ENCODE assay signal across 30 mouse cellular contexts in genomic region chr15:68626976-68627375, GRCm38 (mm10).
"Had no signal": no experiment of that assay in that cellular context is flagged by ENCODE, and none has a peak within 500 bp of the region (broad histone marks: within the 10 kb centered on the region; RNA-seq: fewer than 3 reads in every experiment).

No protein-coding gene starts in this region.

- H3K27me3 ChIP-seq: heart, embryonic 12.5 days; heart, embryonic 13.5 days; heart, embryonic 15.5 days; hindbrain, embryonic 12.5 days; hindbrain, embryonic 13.5 days; hindbrain, embryonic 15.5 days; intestine, embryonic 15.5 days had no signal

- H3K4me3 ChIP-seq: heart, adult 2 months; heart, embryonic 10.5 days; heart, embryonic 12.5 days; heart, embryonic 13.5 days; heart, embryonic 15.5 days; hindbrain, embryonic 10.5 days; hindbrain, embryonic 12.5 days; hindbrain, embryonic 13.5 days; hindbrain, embryonic 15.5 days; intestine, embryonic 15.5 days; layer of hippocampus, adult 2 months; left cerebral cortex, adult 2 months had no signal

- H3K36me3 ChIP-seq: heart, embryonic 10.5 days; heart, embryonic 12.5 days; heart, embryonic 13.5 days; heart, embryonic 15.5 days; hindbrain, embryonic 10.5 days; hindbrain, embryonic 12.5 days; hindbrain, embryonic 13.5 days; hindbrain, embryonic 15.5 days; intestine, embryonic 15.5 days had no signal

- ATAC-seq: hindbrain, embryonic 16.5 days; hindbrain, postnatal 0 days; inflammation-experienced regulatory T-cells, adult 6 months; intestine, embryonic 15.5 days; intestine, embryonic 16.5 days; intestine, postnatal 0 days had no signal

- H3K9me3 ChIP-seq: heart, embryonic 10.5 days; heart, embryonic 12.5 days; heart, embryonic 13.5 days; heart, embryonic 15.5 days; hindbrain, embryonic 10.5 days; hindbrain, embryonic 12.5 days; hindbrain, embryonic 13.5 days; hindbrain, embryonic 15.5 days; intestine, embryonic 15.5 days had no signal

- DNase-seq: heart, adult 2 months; heart, postnatal 10 days; heart, postnatal 14 days; heart, postnatal 36 days; heart, postnatal 4 days; kidney, adult 11 months; kidney, adult 18-20 months; kidney, postnatal 10 days; kidney, postnatal 25 days; layer of hippocampus, adult 9-11 months; layer of hippocampus, postnatal 36 days had no signal

- H3K4me2 ChIP-seq: heart, embryonic 11.5 days; heart, embryonic 12.5 days; heart, embryonic 13.5 days; heart, embryonic 15.5 days; hindbrain, embryonic 12.5 days; hindbrain, embryonic 13.5 days; hindbrain, embryonic 14.5 days; hindbrain, embryonic 15.5 days; intestine, embryonic 15.5 days had no signal

- H3K4me1 ChIP-seq: heart, embryonic 10.5 days; heart, embryonic 12.5 days; heart, embryonic 13.5 days; heart, embryonic 15.5 days; hindbrain, embryonic 10.5 days; hindbrain, embryonic 12.5 days; hindbrain, embryonic 13.5 days; hindbrain, embryonic 15.5 days; intestine, embryonic 15.5 days had no signal

- H3K27ac ChIP-seq: heart, adult 2 months; heart, embryonic 10.5 days; heart, embryonic 13.5 days; heart, embryonic 15.5 days; hindbrain, embryonic 10.5 days; hindbrain, embryonic 12.5 days; hindbrain, embryonic 13.5 days; hindbrain, embryonic 14.5 days; hindbrain, embryonic 15.5 days; hindbrain, postnatal 0 days; intestine, embryonic 15.5 days; kidney, postnatal 0 days; left cerebral cortex, adult 2 months had no signal

- H3K9ac ChIP-seq: heart, embryonic 12.5 days; heart, embryonic 13.5 days; heart, embryonic 15.5 days; hindbrain, embryonic 12.5 days; hindbrain, embryonic 13.5 days; hindbrain, embryonic 14.5 days; hindbrain, embryonic 15.5 days; intestine, embryonic 15.5 days had no signal
